Mouse (Mus musculus) C3H10T1/2 (cell line): ENCODE data around the gene Senp2. TPM values are rescaled to one million over a fixed set of nuclear protein-coding genes. Genes with fewer than 3 reads are reported as not detected.

Source experiments
- polyA plus RNA-seq, 2 experiments: library from polyadenylated mRNA; unstranded; fragments of >200 nt; fragmentation: generic; extraction: Trizol; gene quantifications; one replicate each; pipeline ENCODE4 v1.2.1; 2012; ENCODE audit warnings: missing spikeins in 2 of 2

Gene Senp2
- polyA plus RNA-seq, result 10 to 100 TPM in 1 of 2 experiments, 1 to 10 TPM in 1; 1.3 to 10.7 TPM

DNA sequence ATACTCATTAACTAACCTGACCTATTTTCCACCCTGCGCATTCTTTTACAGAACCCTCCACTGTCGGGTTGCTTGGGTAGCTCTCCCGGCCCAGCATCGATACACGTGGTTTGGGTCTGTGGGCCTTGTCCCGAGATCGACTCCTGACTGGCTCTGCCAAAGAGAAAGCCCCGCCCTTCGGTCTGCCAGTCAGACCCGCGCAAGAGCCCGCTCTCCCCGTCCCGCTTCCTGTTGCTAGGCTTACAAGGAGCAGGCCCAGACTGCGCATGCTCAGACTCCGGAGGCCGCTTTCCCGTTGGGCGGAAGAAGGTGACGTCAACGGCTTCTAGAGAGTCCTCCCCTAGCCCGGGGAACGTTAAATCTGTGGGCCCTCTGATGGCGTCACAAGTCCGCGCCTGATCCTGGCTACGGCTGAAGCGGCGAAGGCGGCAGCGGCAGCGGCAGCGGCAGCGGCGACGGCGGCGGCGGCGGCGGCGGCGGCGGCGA is at the start of gene Senp2:
TSS of gene Senp2 (plus strand) at position 386 of the 486 bp plus-strand sequence.

GRCm38 (mm10) chr16:21995304-21995703 is 14.0 kb upstream of the Senp2 start, which contains the start of gene Liph:
TSS of gene Liph (minus strand) at chr16:21995663.

Other genes with a start within 250 kb of the Senp2 start
- under 1 TPM in 1 of 2 experiments, not detected in 1; 0.05 TPM for gene Ehhadh, start 221.7 kb upstream of the Senp2 start, polyA plus RNA-seq
- gene Map3k13, start 215.1 kb upstream of the Senp2 start, polyA plus RNA-seq, result under 1 TPM; 0.02 to 0.32 TPM
- gene Tmem41a, start 61.9 kb upstream of the Senp2 start, polyA plus RNA-seq, result 10 to 100 TPM; 11.5 to 17.5 TPM
- gene Liph, start 13.8 kb upstream of the Senp2 start, polyA plus RNA-seq, result under 1 TPM; 0.05 to 0.08 TPM
- 10 to 100 TPM in 1 of 2 experiments, 1 to 10 TPM in 1; 3.1 to 18.1 TPM for gene Igf2bp2, start 153.8 kb downstream of the Senp2 start, polyA plus RNA-seq